14 mouse cellular contexts compared by ENCODE assay signal in the genomic region with DNA sequence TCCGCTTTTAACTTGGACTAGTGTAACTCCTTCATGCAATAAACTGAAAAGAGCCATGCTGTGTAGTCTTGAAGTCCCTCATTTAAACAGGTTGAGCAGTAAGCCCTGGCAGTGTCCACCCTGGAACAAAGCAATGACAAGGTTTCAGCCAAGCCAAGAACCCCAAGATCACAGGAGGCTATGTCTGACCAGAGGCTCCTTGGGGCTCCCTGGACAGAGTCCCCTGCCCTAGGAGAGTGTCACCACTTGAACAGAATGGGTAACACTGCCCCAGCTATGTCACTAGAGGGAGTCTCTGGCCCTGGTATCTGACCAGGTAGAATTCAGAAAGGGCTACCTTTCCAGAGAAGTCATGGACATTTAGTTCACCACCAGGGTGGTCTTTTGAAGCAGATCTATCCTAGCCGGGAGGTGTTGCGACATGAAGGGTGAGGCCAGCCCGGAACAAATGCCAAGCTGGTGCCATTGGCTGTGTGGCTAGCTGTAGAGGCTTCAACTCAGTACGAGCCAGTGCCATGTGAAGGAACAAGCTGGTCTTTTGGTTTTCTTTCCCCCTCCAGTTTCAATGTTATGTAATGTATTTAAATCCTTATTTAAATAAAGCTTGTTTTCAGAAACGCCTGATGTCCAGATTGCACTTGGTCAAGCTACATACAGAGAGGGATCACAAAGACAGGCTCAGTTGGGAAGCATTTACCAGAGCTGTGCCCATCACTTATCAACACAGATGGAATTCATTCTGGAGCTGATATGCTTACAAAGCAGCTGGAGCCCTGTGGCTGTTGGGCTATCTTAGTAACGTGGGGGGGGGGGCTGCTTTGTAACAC. TPM values are rescaled to one million over a fixed set of nuclear protein-coding genes. Genes with fewer than 3 reads are reported as not detected.
A peak's percentile ranks its signal among the peaks of the same experiment; 100 is the strongest.
DNase-seq lines count a peak whose midpoint lies in the region; ATAC-seq and TF ChIP-seq lines count a peak whose summit lies in the region.
"Not testable (repeated sequence)": the region's sequence is repeated elsewhere in the genome, so short reads cannot be mapped to it uniquely, and the experiment has no call there.
"Had no signal": no experiment of that assay in that cellular context is flagged by ENCODE, and none has a peak within 500 bp of the region (broad histone marks: within the 10 kb centered on the region; RNA-seq: fewer than 3 reads in every experiment).

No protein-coding gene starts in this region.

- dilution Hi-C loops in CH12.LX (cut with MboI; ENCODE audit: extremely low pct_ligation_motif_present, extremely low pct_unique_long_range_greater_than_20kb, low sequenced_read_pairs): not testable (repeated sequence)

- H3K9ac ChIP-seq in CH12.LX (ENCODE audit: insufficient read depth, low read depth): peak overlapping the region; percentile 36; the same call in 1 of the 2 replicates
- H3K9ac ChIP-seq in hindbrain, embryonic 12.5 days; kidney, embryonic 15.5 days; liver, embryonic 15.5 days: not testable (repeated sequence)

- DNase-seq in CH12.LX (ENCODE audit: extremely low read depth): not testable (repeated sequence)
- DNase-seq in adrenal gland, adult 2 months: peak; percentile 43

- TF ChIP-seq POLR2A in CH12.LX (IDR thresholded peaks at IDR 0.05; ENCODE audit: low read depth, low read length); testis, adult 2 months (IDR thresholded peaks at IDR 0.05; ENCODE audit: control insufficient read depth, low read depth, low read length): not testable (repeated sequence)
- TF ChIP-seq POLR2A in myocyte (IDR thresholded peaks at IDR 0.05; ENCODE audit: insufficient read length, low read depth): peak; percentile 48

- not testable (repeated sequence) for H3K27me3 ChIP-seq in CH12.LX (replicated peaks); erythroblast, embryonic 14.5 days (ENCODE audit: control insufficient read depth); hindbrain, embryonic 12.5 days; kidney, embryonic 15.5 days; liver, embryonic 15.5 days; myocyte (ENCODE audit: control insufficient read depth, insufficient read depth, insufficient read length); testis, adult 2 months (ENCODE audit: control insufficient read depth, insufficient read depth, low read length)

- H3K4me3 ChIP-seq in CH12.LX (replicated peaks in 1 of 3; ENCODE audit: low read depth in 2 of 3, low read length in 2 of 3, poor library complexity in 1 of 3): peak overlapping the region in 2 of 3 experiments; percentile 39 to 81
- H3K4me3 ChIP-seq in erythroblast, embryonic 14.5 days (replicated peaks): peak overlapping the region; percentile 34
- not testable (repeated sequence) for H3K4me3 ChIP-seq in hindbrain, embryonic 12.5 days
- H3K4me3 ChIP-seq in kidney, embryonic 15.5 days (replicated peaks): 0 out of 2 replicates have a peak overlapping the region, but pooled peaks have one; percentile 3
- peak overlapping the region; percentile 87 for H3K4me3 ChIP-seq in liver, embryonic 15.5 days (replicated peaks)
- H3K4me3 ChIP-seq in myocyte: peak overlapping the region; percentile 95
- peak overlapping the region; percentile 40 for H3K4me3 ChIP-seq in testis, adult 2 months (ENCODE audit: control insufficient read depth, low read depth, low read length)

- peaks cover 2 to 16% of the 10 kb centered on the region in 2 experiments; a peak in 2 of 4 replicates for H3K4me1 ChIP-seq in CH12.LX (ENCODE audit: control insufficient read depth in 1 of 2, insufficient read depth in 2 of 2)
- H3K4me1 ChIP-seq in erythroblast, embryonic 14.5 days (ENCODE audit: control insufficient read depth): peaks cover 45% of the 10 kb centered on the region
- H3K4me1 ChIP-seq in hindbrain, embryonic 12.5 days; testis, adult 2 months (ENCODE audit: control insufficient read depth, insufficient read depth, low read length): not testable (repeated sequence)
- H3K4me1 ChIP-seq in kidney, embryonic 15.5 days: peaks cover 15% of the 10 kb centered on the region
- peaks cover 41% of the 10 kb centered on the region for H3K4me1 ChIP-seq in liver, embryonic 15.5 days (replicated peaks)

- H3K36me3 ChIP-seq in CH12.LX (replicated peaks in 1 of 2; ENCODE audit: control insufficient read depth in 1 of 2, insufficient read depth in 1 of 2, low read length in 1 of 2) (peaks cover 20 to 23% of the 10 kb centered on the region in 2 experiments), myocyte (ENCODE audit: control insufficient read depth, insufficient read depth) (peaks cover 26% of the 10 kb centered on the region)
- peaks cover 29% of the 10 kb centered on the region for H3K36me3 ChIP-seq in erythroblast, embryonic 14.5 days (ENCODE audit: control insufficient read depth)
- H3K36me3 ChIP-seq in hindbrain, embryonic 12.5 days: peaks cover 13% of the 10 kb centered on the region
- peaks cover 25% of the 10 kb centered on the region for H3K36me3 ChIP-seq in kidney, embryonic 15.5 days
- H3K36me3 ChIP-seq in liver, embryonic 15.5 days (replicated peaks): peaks cover 27% of the 10 kb centered on the region
- H3K36me3 ChIP-seq in testis, adult 2 months (ENCODE audit: control insufficient read depth, insufficient read depth, low read length): not testable (repeated sequence)

- not testable (repeated sequence) for TF ChIP-seq RAD21 in CH12.LX (IDR thresholded peaks at IDR 0.05; ENCODE audit: low read depth, low read length)

- not testable (repeated sequence) for TF ChIP-seq CTCF in CH12.LX (conservative IDR thresholded peaks at IDR 0.05 in 1 of 2, IDR thresholded peaks at IDR 0.05 in 1 of 2; ENCODE audit: low read depth in 2 of 2, low read length in 2 of 2); testis, adult 2 months (IDR thresholded peaks at IDR 0.05; ENCODE audit: control insufficient read depth, insufficient read depth, insufficient replicate concordance, low read depth, low read length)

- H3K4me2 ChIP-seq in CH12.LX (ENCODE audit: insufficient read depth, low read depth, poor library complexity, severe bottlenecking): peak overlapping the region; percentile 64
- H3K4me2 ChIP-seq in hindbrain, embryonic 12.5 days (replicated peaks): 0 out of 2 replicates have a peak overlapping the region, but pooled peaks have one; percentile 6
- H3K4me2 ChIP-seq in kidney, embryonic 15.5 days: peak overlapping the region; percentile 80
- H3K4me2 ChIP-seq in liver, embryonic 15.5 days: peak overlapping the region; percentile 79
- H3K4me2 ChIP-seq in myocyte (ENCODE audit: low read depth): peak overlapping the region; percentile 97

- H3ac ChIP-seq in myocyte (ENCODE audit: control insufficient read depth, insufficient read length): peak overlapping the region; percentile 67

- not testable (repeated sequence) for TF ChIP-seq EP300 in CH12.LX (IDR thresholded peaks at IDR 0.05; ENCODE audit: low read length)

- H3K27ac ChIP-seq in CH12.LX (ENCODE audit: insufficient read depth, low read depth); testis, adult 2 months (ENCODE audit: control insufficient read depth, insufficient read depth, low read depth, low read length): not testable (repeated sequence)
- peak overlapping the region; percentile 7; the same call in 1 of the 2 replicates for H3K27ac ChIP-seq in hindbrain, embryonic 12.5 days
- peak overlapping the region; percentile 23; the same call in 1 of the 2 replicates for H3K27ac ChIP-seq in kidney, embryonic 15.5 days
- peak overlapping the region; percentile 61 for H3K27ac ChIP-seq in liver, embryonic 15.5 days (replicated peaks)

- 84% methylated on average over 7 of the region's 7 CpGs for WGBS in hindbrain, embryonic 12.5 days
- WGBS in kidney, embryonic 15.5 days: 82% methylated on average over 7 of the region's 7 CpGs
- WGBS in liver, embryonic 15.5 days (ENCODE audit: insufficient replicate concordance): 70% methylated on average over 7 of the region's 7 CpGs

- in situ Hi-C loops in CH12.LX (cut with MboI; ENCODE audit: low pct_ligation_motif_present, low pct_unique_long_range_greater_than_20kb, low sequenced_read_pairs): not testable (repeated sequence)

- H3K9me3 ChIP-seq in CH12.LX (replicated peaks; ENCODE audit: low read length); erythroblast, embryonic 14.5 days (ENCODE audit: control insufficient read depth, low read length); hindbrain, embryonic 12.5 days (replicated peaks); kidney, embryonic 15.5 days (replicated peaks); liver, embryonic 15.5 days (replicated peaks): not testable (repeated sequence)

- H3K79me2 ChIP-seq in CH12.LX (replicated peaks; ENCODE audit: control insufficient read depth, extremely low read depth, insufficient read depth, poor library complexity, severe bottlenecking): peaks cover 19% of the 10 kb centered on the region
- H3K79me2 ChIP-seq in myocyte (ENCODE audit: control insufficient read depth, insufficient read depth): not testable (repeated sequence)

- not testable (repeated sequence) for ATAC-seq in hindbrain, embryonic 12.5 days (ENCODE audit: low FRiP score); kidney, embryonic 15.5 days (replicated peaks; ENCODE audit: low FRiP score); liver, embryonic 15.5 days (ENCODE audit: insufficient read depth)

RNA-seq across cellular contexts. Expression of gene Eif1, which starts 2.0 kb away (rescaled TPM):
- total RNA-seq in CH12.LX (2012; rRNA removed) (249 and 265 TPM in 2 replicates), CH12.LX (2014; rRNA removed) (401 and 406 TPM in 2 replicates)
- polyA plus RNA-seq in CH12.LX (2012; ENCODE audit: insufficient read length, low read depth) (989 and 1,001 TPM in 2 replicates), myocyte (2012; fragmentation: generic; extraction: Trizol) (1,731 TPM)
- 1,000 to 10,000 TPM; 1,002 to 1,252 TPM for total RNA-seq in adrenal gland, adult 2 months (2021)
- polyA plus RNA-seq in adrenal gland, adult 2 months (2012; rRNA removed): 121 and 147 TPM in 2 replicates
- 151 and 186 TPM in 2 replicates for polyA plus RNA-seq in erythroblast, embryonic 14.5 days (2012)
- polyA plus RNA-seq in hindbrain, embryonic 12.5 days (2016; fragmentation: Nextera tagmentation; extraction: Ambion mirVana): 1,343 and 1,447 TPM in 2 replicates
- 1,620 and 1,743 TPM in 2 replicates for polyA plus RNA-seq in kidney, embryonic 15.5 days (2015; fragmentation: Nextera tagmentation; extraction: Ambion mirVana)
- polyA plus RNA-seq in liver, embryonic 15.5 days (2015; fragmentation: Nextera tagmentation; extraction: Ambion mirVana): 1,286 and 1,576 TPM in 2 replicates
- 260 and 396 TPM in 2 replicates for polyA plus RNA-seq in testis, adult 2 months (2012; rRNA removed)

RNA-seq across cellular contexts. Expression of gene Gast, which starts 12.5 kb away (rescaled TPM):
- total RNA-seq in CH12.LX (2012; rRNA removed): not detected in 2 replicates
- total RNA-seq in CH12.LX (2014; rRNA removed): not detected in 2 replicates
- not detected in 2 replicates for polyA plus RNA-seq in CH12.LX (2012; ENCODE audit: insufficient read length, low read depth)
- not detected for total RNA-seq in adrenal gland, adult 2 months (2021)
- not detected in 2 replicates for polyA plus RNA-seq in adrenal gland, adult 2 months (2012; rRNA removed)
- polyA plus RNA-seq in erythroblast, embryonic 14.5 days (2012): 0.09 and 0.11 TPM in 2 replicates
- polyA plus RNA-seq in hindbrain, embryonic 12.5 days (2016; fragmentation: Nextera tagmentation; extraction: Ambion mirVana): 0.89 TPM in 1 of 2 replicates, not detected in the other
- polyA plus RNA-seq in kidney, embryonic 15.5 days (2015; fragmentation: Nextera tagmentation; extraction: Ambion mirVana): not detected in 2 replicates
- polyA plus RNA-seq in liver, embryonic 15.5 days (2015; fragmentation: Nextera tagmentation; extraction: Ambion mirVana): not detected in 2 replicates
- not detected for polyA plus RNA-seq in myocyte (2012; fragmentation: generic; extraction: Trizol)
- polyA plus RNA-seq in testis, adult 2 months (2012; rRNA removed): 0.43 TPM in 1 of 2 replicates, not detected in the other
- total RNA-seq: adrenal gland, postnatal 25 days; granulocyte monocyte progenitor cell, adult 5-6 weeks; heart, postnatal 36 days; layer of hippocampus, adult 18-20 months; megakaryocyte-erythroid progenitor cell, adult 5-6 weeks had no signal
- polyA plus RNA-seq: lung, embryonic 16.5 days had no signal

RNA-seq across cellular contexts. Expression of gene Hap1, which starts 34.2 kb away (rescaled TPM):
- 0.21 and 0.34 TPM in 2 replicates for total RNA-seq in CH12.LX (2012; rRNA removed)
- total RNA-seq in CH12.LX (2014; rRNA removed): not detected in 2 replicates
- 0.22 TPM in 1 of 2 replicates, not detected in the other for polyA plus RNA-seq in CH12.LX (2012; ENCODE audit: insufficient read length, low read depth)
- 10 to 100 TPM; 34.6 to 62.1 TPM for total RNA-seq in adrenal gland, adult 2 months (2021)
- 28.5 and 32.8 TPM in 2 replicates for polyA plus RNA-seq in adrenal gland, adult 2 months (2012; rRNA removed)
- 0.03 TPM in 1 of 2 replicates, not detected in the other for polyA plus RNA-seq in erythroblast, embryonic 14.5 days (2012)
- polyA plus RNA-seq in hindbrain, embryonic 12.5 days (2016; fragmentation: Nextera tagmentation; extraction: Ambion mirVana): 53.7 and 58.0 TPM in 2 replicates
- 15.0 and 19.6 TPM in 2 replicates for polyA plus RNA-seq in kidney, embryonic 15.5 days (2015; fragmentation: Nextera tagmentation; extraction: Ambion mirVana)
- 0.33 and 0.45 TPM in 2 replicates for polyA plus RNA-seq in liver, embryonic 15.5 days (2015; fragmentation: Nextera tagmentation; extraction: Ambion mirVana)
- polyA plus RNA-seq in myocyte (2012; fragmentation: generic; extraction: Trizol): 1.0 TPM
- 35.2 and 41.9 TPM in 2 replicates for polyA plus RNA-seq in testis, adult 2 months (2012; rRNA removed)
- total RNA-seq: granulocyte monocyte progenitor cell, adult 5-6 weeks; megakaryocyte-erythroid progenitor cell, adult 5-6 weeks had no signal

RNA-seq across cellular contexts. Expression of gene Krt42, which starts 52.0 kb away (rescaled TPM):
- total RNA-seq in CH12.LX (2012; rRNA removed): not detected in 2 replicates
- total RNA-seq in CH12.LX (2014; rRNA removed): not detected in 2 replicates
- not detected in 2 replicates for polyA plus RNA-seq in CH12.LX (2012; ENCODE audit: insufficient read length, low read depth)
- not detected for total RNA-seq in adrenal gland, adult 2 months (2021)
- polyA plus RNA-seq in adrenal gland, adult 2 months (2012; rRNA removed): 0.12 TPM in 1 of 2 replicates, not detected in the other
- polyA plus RNA-seq in erythroblast, embryonic 14.5 days (2012): 0.04 TPM in 1 of 2 replicates, not detected in the other
- polyA plus RNA-seq in hindbrain, embryonic 12.5 days (2016; fragmentation: Nextera tagmentation; extraction: Ambion mirVana): not detected in 2 replicates
- not detected in 2 replicates for polyA plus RNA-seq in kidney, embryonic 15.5 days (2015; fragmentation: Nextera tagmentation; extraction: Ambion mirVana)
- not detected in 2 replicates for polyA plus RNA-seq in liver, embryonic 15.5 days (2015; fragmentation: Nextera tagmentation; extraction: Ambion mirVana)
- not detected for polyA plus RNA-seq in myocyte (2012; fragmentation: generic; extraction: Trizol)
- not detected in 2 replicates for polyA plus RNA-seq in testis, adult 2 months (2012; rRNA removed)
- total RNA-seq: adrenal gland, postnatal 25 days; granulocyte monocyte progenitor cell, adult 5-6 weeks; heart, postnatal 36 days; layer of hippocampus, adult 18-20 months; megakaryocyte-erythroid progenitor cell, adult 5-6 weeks had no signal
- polyA plus RNA-seq: lung, embryonic 16.5 days had no signal

Comparison
In these comparisons a context has a peak if more than half of its experiments do, and no peak if none do; other contexts are left out.
1. H3K4me2 ChIP-seq: peak in every context shown above with its lines; median percentile 97 in myocyte; 80 in kidney, embryonic 15.5 days; 79 in liver, embryonic 15.5 days; 64 in CH12.LX; 6 in hindbrain, embryonic 12.5 days.